Mouse (Mus musculus): ENCODE data around the gene Casp14. TPM values are rescaled to one million over a fixed set of nuclear protein-coding genes. Genes with fewer than 3 reads are reported as not detected.

Casp14 gene
- polyA plus RNA-seq (2016; fragmentation: Nextera tagmentation; extraction: Ambion mirVana): not detected in 2 replicates

DNA sequence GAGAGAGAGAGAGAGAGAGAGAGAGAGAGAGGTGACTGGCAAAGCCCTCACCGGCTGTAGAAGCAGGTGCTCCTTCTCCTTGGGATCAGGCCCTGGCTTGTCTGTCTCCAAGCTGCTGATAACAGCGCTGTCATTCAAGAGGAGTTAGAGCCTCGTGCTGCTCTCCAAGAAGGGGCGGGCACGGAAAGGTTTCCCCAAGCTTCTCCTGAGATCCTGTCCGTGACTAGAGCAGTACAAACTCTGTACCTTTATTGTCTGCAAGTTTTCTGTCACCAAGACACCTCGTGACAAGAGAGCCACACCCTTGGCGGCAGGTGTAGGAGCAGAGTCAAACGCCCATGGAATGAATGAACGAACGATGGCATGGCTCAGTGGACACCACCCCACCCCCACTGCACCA lies at the start of gene Casp14:
Casp14 (minus strand) TSS at position 239 of the 400 bp plus-strand sequence.
- no peak for ATAC-seq
- no peak within 1 kb of the TSS for H3K4me3 ChIP-seq
- H3K9me3 ChIP-seq (replicated peaks): no peaks in the 10 kb centered on the region
- no peak within 1 kb of the TSS for H3K27ac ChIP-seq
- no peaks in the 10 kb centered on the region for H3K4me1 ChIP-seq
- 51% methylated on average over 11 of the region's 11 CpGs for WGBS (ENCODE audit: insufficient replicate concordance)
- no peak within 1 kb of the TSS for H3K4me2 ChIP-seq
- no peaks in the 10 kb centered on the region for H3K27me3 ChIP-seq (replicated peaks)
- no peaks in the 10 kb centered on the region for H3K36me3 ChIP-seq
- H3K9ac ChIP-seq: no peak within 1 kb of the TSS

- WGBS (ENCODE audit: insufficient replicate concordance): 48% methylated on average over 1 of the region's 1 CpGs
- H3K9ac ChIP-seq: no peak overlapping the region
- no peak for ATAC-seq
- no peaks in the 10 kb centered on the region for H3K36me3 ChIP-seq
- H3K4me1 ChIP-seq: no peaks in the 10 kb centered on the region
- H3K27me3 ChIP-seq (replicated peaks): no peaks in the 10 kb centered on the region
- no peaks in the 10 kb centered on the region for H3K9me3 ChIP-seq (replicated peaks)
- no peak overlapping the region for H3K27ac ChIP-seq
- no peak overlapping the region for H3K4me3 ChIP-seq
- H3K4me2 ChIP-seq: no peak overlapping the region
Observed at GRCm38 (mm10) chr10:78765570-78765969, 47.5 kb upstream of the Casp14 start.

DNA sequence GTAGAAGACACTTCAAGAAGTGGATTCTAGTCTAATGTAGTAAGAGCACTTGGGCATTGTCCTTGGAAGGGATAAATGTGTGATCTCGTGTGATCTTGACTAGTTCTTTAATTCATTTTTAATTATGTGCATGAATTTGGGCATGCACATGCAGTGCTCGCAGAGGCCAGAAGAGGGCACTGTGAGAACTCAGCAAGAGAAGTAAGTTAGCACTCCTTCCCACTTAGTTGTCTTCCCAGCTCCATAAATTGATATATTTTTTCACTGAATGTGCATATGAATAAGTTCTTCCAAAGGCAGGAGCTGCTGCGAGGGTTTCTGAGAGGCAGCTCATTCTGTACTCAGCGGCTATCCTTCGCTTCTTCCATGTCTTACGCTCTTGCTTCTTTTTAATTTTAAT lies 37.9 kb upstream of the Casp14 start:
- WGBS (ENCODE audit: insufficient replicate concordance): 39% methylated on average over 6 of the region's 6 CpGs
- Histone ChIP-seq H3K4me1 (no peaks in the 10 kb centered on the region), H3K27me3 (replicated peaks) (peaks cover 30% of the 10 kb centered on the region), H3K27ac (no peak overlapping the region), H3K4me3 (no peak overlapping the region), H3K9ac (no peak overlapping the region), H3K9me3 (replicated peaks) (no peaks in the 10 kb centered on the region), H3K36me3 (no peaks in the 10 kb centered on the region), H3K4me2 (no peak overlapping the region)
- ATAC-seq: no peak

DNA sequence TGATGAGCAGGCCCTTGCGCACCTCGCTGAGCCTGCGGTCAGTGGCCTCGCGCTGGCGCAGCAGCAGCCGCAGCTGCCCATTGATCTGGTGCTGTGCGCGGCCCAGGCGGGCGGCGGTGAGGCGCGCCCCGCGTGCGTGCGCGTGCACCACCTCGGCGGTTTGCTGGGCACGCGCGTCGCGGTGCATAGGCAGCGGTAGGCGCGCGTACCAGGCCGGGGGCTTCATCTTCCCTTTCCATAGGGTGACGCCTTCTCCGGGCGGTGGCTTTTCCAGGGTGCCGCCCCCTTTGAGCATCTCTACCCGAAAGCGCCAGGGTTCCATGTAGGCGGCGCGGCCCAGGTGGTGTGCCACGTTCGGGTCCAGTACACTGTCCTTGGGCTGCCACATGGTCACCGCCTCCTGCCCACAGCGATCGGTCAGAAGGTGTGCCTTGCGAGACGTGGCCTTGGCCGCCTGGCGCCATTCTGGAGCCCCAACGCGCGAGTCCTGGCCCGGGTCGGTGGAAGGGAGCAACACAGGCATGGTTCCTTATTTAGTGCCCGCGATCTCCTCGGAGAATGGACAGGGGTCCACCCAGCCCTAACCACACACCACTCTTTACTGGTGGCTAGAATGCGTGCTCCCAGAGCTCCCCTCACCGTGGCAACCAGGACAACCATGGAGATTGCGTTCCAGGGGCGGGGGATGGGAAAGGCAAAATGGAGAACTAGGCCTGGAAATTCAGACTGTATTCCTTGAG lies 34.5 kb upstream of the Casp14 start, which contains the start of gene Ccdc105:
Ccdc105 (minus strand) TSS at position 614 of the 740 bp plus-strand sequence.
- H3K4me3 ChIP-seq: peak within 1 kb of the TSS; percentile 38
- peaks cover 36% of the 10 kb centered on the region for H3K27me3 ChIP-seq (replicated peaks)
- no peaks in the 10 kb centered on the region for H3K36me3 ChIP-seq
- no peak within 1 kb of the TSS for H3K27ac ChIP-seq
- no peaks in the 10 kb centered on the region for H3K9me3 ChIP-seq (replicated peaks)
- ATAC-seq: peak; percentile 58
- 3% methylated on average over 61 of the region's 61 CpGs for WGBS (ENCODE audit: insufficient replicate concordance)
- no peaks in the 10 kb centered on the region for H3K4me1 ChIP-seq
- peak within 1 kb of the TSS; percentile 60 for H3K4me2 ChIP-seq
- no peak within 1 kb of the TSS for H3K9ac ChIP-seq

DNA sequence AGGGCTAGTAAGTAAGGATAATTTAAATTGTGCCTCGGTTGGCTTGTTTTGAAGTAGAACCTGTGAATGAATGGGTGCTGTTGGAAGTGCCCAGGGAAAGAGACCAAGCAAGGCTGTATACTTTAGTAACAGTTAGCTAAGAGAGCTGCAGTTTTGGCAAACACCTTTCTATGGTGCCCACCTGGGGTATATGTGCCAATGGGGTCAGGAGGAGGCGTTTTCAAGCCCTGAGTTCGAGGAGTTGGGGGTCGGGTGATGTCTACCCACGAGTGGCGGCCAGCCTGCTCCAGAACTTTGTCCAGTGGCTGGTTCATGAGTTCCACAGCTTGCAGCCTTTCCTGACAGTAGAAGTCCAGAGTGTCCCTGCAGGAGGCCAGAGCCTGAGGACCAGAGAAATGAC lies 30.9 kb upstream of the Casp14 start:
- no peaks in the 10 kb centered on the region for H3K9me3 ChIP-seq (replicated peaks)
- no peak overlapping the region for H3K9ac ChIP-seq
- no peak overlapping the region for H3K4me2 ChIP-seq
- H3K27ac ChIP-seq: no peak overlapping the region
- 0 out of 2 replicates have a peak, but pooled peaks cover 4% of the 10 kb centered on the region for H3K4me1 ChIP-seq
- ATAC-seq: no peak
- H3K27me3 ChIP-seq (replicated peaks): peaks cover 41% of the 10 kb centered on the region
- H3K36me3 ChIP-seq: no peaks in the 10 kb centered on the region
- 63% methylated on average over 6 of the region's 6 CpGs for WGBS (ENCODE audit: insufficient replicate concordance)
- no peak overlapping the region for H3K4me3 ChIP-seq

DNA sequence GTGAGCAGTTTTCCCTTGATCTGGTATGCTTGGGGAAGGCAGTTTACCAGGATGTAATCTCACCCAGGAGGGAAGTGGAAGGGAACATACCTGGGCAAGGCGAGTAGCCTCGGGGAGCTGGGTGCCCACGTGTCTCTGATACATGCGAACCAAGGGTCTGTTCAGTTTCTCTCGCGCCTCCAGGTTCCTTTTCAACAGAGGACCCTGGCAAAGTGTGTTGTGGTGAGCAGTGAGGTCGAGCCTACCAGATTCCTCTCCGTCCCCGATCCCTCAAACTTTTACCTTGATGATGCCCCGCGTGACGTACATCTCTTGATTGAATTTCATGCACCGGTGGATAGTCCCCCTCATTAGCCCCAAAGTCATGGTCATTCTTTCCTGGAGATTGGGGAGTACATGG lies 30.1 kb upstream of the Casp14 start:
- Histone ChIP-seq H3K27me3 (replicated peaks) (peaks cover 34% of the 10 kb centered on the region), H3K27ac (no peak overlapping the region), H3K9ac (no peak overlapping the region), H3K4me1 (0 out of 2 replicates have a peak, but pooled peaks cover 4% of the 10 kb centered on the region), H3K9me3 (replicated peaks) (no peaks in the 10 kb centered on the region), H3K36me3 (no peaks in the 10 kb centered on the region), H3K4me3 (no peak overlapping the region), H3K4me2 (no peak overlapping the region)
- no peak for ATAC-seq
- WGBS (ENCODE audit: insufficient replicate concordance): 59% methylated on average over 13 of the region's 13 CpGs

GRCm38 (mm10) chr10:78747035-78747721 lies 29.1 kb upstream of the Casp14 start:
- 4% methylated on average over 27 of the region's 27 CpGs for WGBS (ENCODE audit: insufficient replicate concordance)

GRCm38 (mm10) chr10:78745453-78746232 lies 27.5 kb upstream of the Casp14 start:
- Histone ChIP-seq H3K4me1 (0 out of 2 replicates have a peak, but pooled peaks cover 4% of the 10 kb centered on the region), H3K36me3 (no peaks in the 10 kb centered on the region), H3K9ac (no peak overlapping the region), H3K27me3 (replicated peaks) (peaks cover 16% of the 10 kb centered on the region; the same call in 1 of the 2 replicates), H3K4me2 (no peak overlapping the region), H3K4me3 (no peak overlapping the region), H3K27ac (no peak overlapping the region), H3K9me3 (replicated peaks) (no peaks in the 10 kb centered on the region)
- 36% methylated on average over 4 of the region's 4 CpGs for WGBS (ENCODE audit: insufficient replicate concordance)
- no peak for ATAC-seq

More at GRCm38 (mm10) chr10:78747035-78747721, 29.1 kb upstream of the Casp14 start:
- no peaks in the 10 kb centered on the region for H3K9me3 ChIP-seq (replicated peaks)
- ATAC-seq: no peak
- no peak overlapping the region for H3K9ac ChIP-seq
- H3K27me3 ChIP-seq (replicated peaks): peaks cover 24% of the 10 kb centered on the region
- 0 out of 2 replicates have a peak, but pooled peaks cover 4% of the 10 kb centered on the region for H3K4me1 ChIP-seq
- H3K4me3 ChIP-seq: no peak overlapping the region; the same call in 1 of the 2 replicates
- H3K27ac ChIP-seq: no peak overlapping the region
- peak overlapping the region; percentile 50 for H3K4me2 ChIP-seq
- no peaks in the 10 kb centered on the region for H3K36me3 ChIP-seq

DNA sequence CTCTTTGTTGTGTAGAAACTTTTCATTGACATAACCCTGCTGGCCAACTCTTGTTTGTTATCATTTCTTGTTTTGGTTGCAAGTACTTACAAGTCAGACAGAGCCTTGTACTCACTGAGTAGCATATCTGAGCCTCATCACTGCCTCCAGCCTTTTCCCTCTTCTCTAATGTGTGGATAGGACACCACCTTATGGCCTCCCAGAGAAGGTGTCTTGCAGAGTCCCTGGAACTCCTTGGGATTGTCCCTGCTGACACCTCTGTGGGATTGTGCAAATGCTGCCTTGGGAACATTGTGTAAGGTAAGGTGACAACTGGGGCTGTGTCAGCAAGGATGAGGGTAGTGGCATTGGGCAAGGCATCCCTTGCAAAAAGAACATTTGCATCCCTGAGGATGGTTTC lies 25.6 kb upstream of the Casp14 start:
- no peak for ATAC-seq
- Histone ChIP-seq H3K4me2 (no peak overlapping the region), H3K27me3 (replicated peaks) (peaks cover 16% of the 10 kb centered on the region; the same call in 1 of the 2 replicates), H3K4me3 (no peak overlapping the region), H3K36me3 (no peaks in the 10 kb centered on the region), H3K4me1 (0 out of 2 replicates have a peak, but pooled peaks cover 4% of the 10 kb centered on the region), H3K9me3 (replicated peaks) (no peaks in the 10 kb centered on the region), H3K27ac (no peak overlapping the region), H3K9ac (no peak overlapping the region)

- 53% methylated on average over 4 of the region's 4 CpGs for WGBS (ENCODE audit: insufficient replicate concordance)
- ATAC-seq: no peak
Observed at GRCm38 (mm10) chr10:78739821-78740220, 21.7 kb upstream of the Casp14 start.

GRCm38 (mm10) chr10:78727876-78728275 lies 9.8 kb upstream of the Casp14 start:
- H3K27me3 ChIP-seq (replicated peaks): no peaks in the 10 kb centered on the region
- H3K4me2 ChIP-seq: no peak overlapping the region
- no peak overlapping the region for H3K4me3 ChIP-seq
- H3K4me1 ChIP-seq: no peaks in the 10 kb centered on the region
- H3K9ac ChIP-seq: no peak overlapping the region
- 62% methylated on average over 5 of the region's 5 CpGs for WGBS (ENCODE audit: insufficient replicate concordance)
- ATAC-seq: no peak
- H3K27ac ChIP-seq: no peak overlapping the region
- H3K9me3 ChIP-seq (replicated peaks): no peaks in the 10 kb centered on the region
- H3K36me3 ChIP-seq: no peaks in the 10 kb centered on the region

More at GRCm38 (mm10) chr10:78739821-78740220, 21.7 kb upstream of the Casp14 start:
- Histone ChIP-seq H3K4me2 (no peak overlapping the region), H3K36me3 (no peaks in the 10 kb centered on the region), H3K4me3 (no peak overlapping the region), H3K9ac (no peak overlapping the region), H3K4me1 (no peaks in the 10 kb centered on the region), H3K9me3 (replicated peaks) (no peaks in the 10 kb centered on the region), H3K27me3 (replicated peaks) (no peaks in the 10 kb centered on the region), H3K27ac (no peak overlapping the region)

All from liver, embryonic 12.5 days (tissue).